Mouse (Mus musculus): Measurements from ENCODE around the gene Tagln3.

DNA sequence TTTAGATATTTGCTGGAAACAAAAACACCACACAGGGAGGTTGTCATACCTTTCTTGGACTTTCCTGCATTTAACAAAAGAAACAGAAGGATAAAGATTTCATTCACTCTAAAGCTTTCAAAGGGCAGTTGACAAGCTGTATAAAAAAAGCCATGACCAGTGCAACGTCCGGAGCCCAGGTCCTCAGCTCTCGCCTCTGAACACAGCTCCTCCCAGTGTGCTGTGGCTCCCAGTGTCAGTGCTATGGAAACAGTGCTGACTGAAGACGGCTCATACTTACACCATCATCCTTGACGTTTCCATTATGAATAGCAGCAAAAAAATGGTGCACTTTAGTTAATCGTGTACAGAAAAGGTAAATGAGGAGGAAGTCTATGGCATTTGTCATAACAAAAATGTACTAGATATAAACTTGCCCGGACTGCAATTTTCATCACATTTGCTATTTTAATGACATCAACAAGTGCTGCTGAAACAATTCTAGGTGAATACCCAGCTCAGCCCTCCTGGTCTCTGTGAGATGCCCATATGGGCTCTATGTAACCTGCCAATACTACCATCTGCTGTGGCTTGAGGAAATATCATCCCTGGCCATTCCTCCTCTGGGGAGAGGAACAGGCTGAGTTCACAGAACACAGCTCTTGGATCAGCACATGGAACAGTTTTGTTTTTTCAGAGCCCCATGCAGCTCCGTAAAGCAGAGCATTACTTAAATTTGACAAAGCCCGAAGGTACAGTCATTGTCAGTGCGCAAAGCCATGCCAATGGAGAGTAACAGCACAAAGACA, 43.6 kb upstream of the Tagln3 start:
- no peak for TF ChIP-seq CTCF (IDR thresholded peaks at IDR 0.05; ENCODE audit: low read depth)
- TF ChIP-seq EP300 (IDR thresholded peaks at IDR 0.05; ENCODE audit: low read depth) = no peak
